Mouse (Mus musculus) testis, adult 2 months (tissue): ENCODE data around the gene Tspan9.

ENCODE experiments used
- CTCF ChIP-seq: fragments of 200-500 bp; IDR thresholded peaks from 2 replicates; pipeline ENCODE4 v1.5.1; 2012; ENCODE audit warnings: low read depth, mild to moderate bottlenecking, inconsistent platforms, low read length, moderate library complexity; ENCODE audit not compliant: control insufficient read depth, insufficient read depth, insufficient replicate concordance
- POLR2A ChIP-seq: fragments of 200-500 bp; IDR thresholded peaks from 2 replicates; pipeline ENCODE4 v1.6.1; 2012; ENCODE audit warnings: low read depth, mild to moderate bottlenecking, inconsistent platforms, low read length, moderate library complexity; ENCODE audit not compliant: control insufficient read depth

- no peak for TF ChIP-seq CTCF
- TF ChIP-seq POLR2A = no peak
Observed at GRCm38 (mm10) chr6:128025581-128025980, 117.8 kb downstream of the Tspan9 start.
